Mouse (Mus musculus): ENCODE measurements around the gene Cdh4. TPM values are rescaled to one million over a fixed set of nuclear protein-coding genes. Genes with fewer than 3 reads are reported as not detected.

The Cdh4 gene
- polyA plus RNA-seq, 1 experiment = 48.4 TPM

- peak; percentile 55 for DNase-seq (ENCODE audit: low read depth)
- TF ChIP-seq CTCF (IDR thresholded peaks at IDR 0.05; ENCODE audit: borderline replicate concordance, extremely low read depth, insufficient read depth, insufficient read length) = no peak
- TF ChIP-seq POLR2A (IDR thresholded peaks at IDR 0.05; ENCODE audit: borderline replicate concordance, extremely low read depth, insufficient read depth, insufficient read length, poor library complexity, severe bottlenecking) = no peak
These were observed 300.6 kb downstream of the Cdh4 start for GRCm38 (mm10) chr2:179742828-179743227.

- no peak for DNase-seq (ENCODE audit: low read depth)
- TF ChIP-seq POLR2A (IDR thresholded peaks at IDR 0.05; ENCODE audit: borderline replicate concordance, extremely low read depth, insufficient read depth, insufficient read length, poor library complexity, severe bottlenecking) = no peak
- no peak for TF ChIP-seq CTCF (IDR thresholded peaks at IDR 0.05; ENCODE audit: borderline replicate concordance, extremely low read depth, insufficient read depth, insufficient read length)
These were observed 304.3 kb downstream of the Cdh4 start for GRCm38 (mm10) chr2:179746491-179746890.

DNA sequence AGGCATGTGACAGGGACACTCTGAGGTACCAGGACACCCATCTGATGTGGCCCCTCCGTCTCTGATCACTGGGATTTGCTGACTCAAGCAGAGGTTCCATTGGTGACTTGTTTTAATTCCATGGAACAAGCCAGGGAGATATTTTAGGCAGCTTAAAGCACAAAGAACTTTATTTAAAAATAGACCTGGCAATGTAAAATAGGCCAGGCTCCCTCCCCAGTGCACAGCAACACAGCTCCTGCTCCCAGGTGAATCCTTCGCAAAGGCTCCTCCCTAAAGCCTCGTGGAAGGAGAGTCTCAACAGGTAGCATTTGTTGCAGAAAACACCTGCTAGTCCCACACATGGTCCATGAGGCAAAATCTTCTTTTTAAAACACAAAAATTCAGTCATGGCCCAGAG lies 307.2 kb downstream of the Cdh4 start:
- no peak for DNase-seq (ENCODE audit: low read depth)
- TF ChIP-seq CTCF (IDR thresholded peaks at IDR 0.05; ENCODE audit: borderline replicate concordance, extremely low read depth, insufficient read depth, insufficient read length) (no peak), POLR2A (IDR thresholded peaks at IDR 0.05; ENCODE audit: borderline replicate concordance, extremely low read depth, insufficient read depth, insufficient read length, poor library complexity, severe bottlenecking) (no peak)

DNA sequence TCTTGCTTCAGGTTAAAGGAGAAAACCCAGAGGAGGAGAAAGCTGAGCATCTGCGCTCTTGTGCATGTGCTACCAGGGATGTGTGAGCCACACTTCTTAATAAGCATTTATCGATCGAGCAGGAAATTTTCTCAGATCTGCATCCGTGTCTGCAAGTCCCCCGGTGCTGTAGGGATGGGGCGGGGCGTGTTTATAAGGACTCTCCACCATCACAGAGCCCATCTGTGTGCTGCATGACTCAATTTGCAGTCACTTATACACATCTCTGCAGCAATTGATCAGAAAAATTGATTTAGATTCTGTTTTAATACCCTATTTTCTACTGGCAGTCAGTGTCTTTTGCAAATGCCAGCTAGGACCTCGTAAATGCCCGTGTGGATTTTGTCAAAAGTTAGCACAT lies 311.6 kb downstream of the Cdh4 start:
- peak; percentile 74 for DNase-seq (ENCODE audit: low read depth)
- no peak for TF ChIP-seq POLR2A (IDR thresholded peaks at IDR 0.05; ENCODE audit: borderline replicate concordance, extremely low read depth, insufficient read depth, insufficient read length, poor library complexity, severe bottlenecking)
- no peak for TF ChIP-seq CTCF (IDR thresholded peaks at IDR 0.05; ENCODE audit: borderline replicate concordance, extremely low read depth, insufficient read depth, insufficient read length)

DNA sequence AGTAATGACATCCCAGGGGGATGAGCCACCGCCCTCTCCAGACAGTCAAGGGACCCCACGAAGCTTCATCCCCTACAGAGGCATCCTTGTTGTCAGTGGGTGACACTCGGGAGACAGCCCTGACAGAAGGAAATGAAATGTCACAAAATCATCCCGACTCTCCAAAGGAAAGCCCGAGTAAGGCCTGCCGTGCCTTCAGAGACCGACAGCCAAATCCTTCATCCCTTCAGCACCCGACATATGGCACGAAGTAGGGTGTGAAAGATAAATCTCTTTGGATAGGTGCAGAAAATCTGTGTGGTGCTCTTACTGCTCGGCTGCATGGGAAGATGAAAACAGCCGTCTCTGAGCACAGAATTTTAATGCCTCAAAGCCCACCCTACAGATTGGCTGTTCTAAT lies 312.5 kb downstream of the Cdh4 start:
- TF ChIP-seq POLR2A (IDR thresholded peaks at IDR 0.05; ENCODE audit: borderline replicate concordance, extremely low read depth, insufficient read depth, insufficient read length, poor library complexity, severe bottlenecking) (no peak), CTCF (IDR thresholded peaks at IDR 0.05; ENCODE audit: borderline replicate concordance, extremely low read depth, insufficient read depth, insufficient read length) (no peak)
- DNase-seq (ENCODE audit: low read depth) = peak; percentile 76

DNA sequence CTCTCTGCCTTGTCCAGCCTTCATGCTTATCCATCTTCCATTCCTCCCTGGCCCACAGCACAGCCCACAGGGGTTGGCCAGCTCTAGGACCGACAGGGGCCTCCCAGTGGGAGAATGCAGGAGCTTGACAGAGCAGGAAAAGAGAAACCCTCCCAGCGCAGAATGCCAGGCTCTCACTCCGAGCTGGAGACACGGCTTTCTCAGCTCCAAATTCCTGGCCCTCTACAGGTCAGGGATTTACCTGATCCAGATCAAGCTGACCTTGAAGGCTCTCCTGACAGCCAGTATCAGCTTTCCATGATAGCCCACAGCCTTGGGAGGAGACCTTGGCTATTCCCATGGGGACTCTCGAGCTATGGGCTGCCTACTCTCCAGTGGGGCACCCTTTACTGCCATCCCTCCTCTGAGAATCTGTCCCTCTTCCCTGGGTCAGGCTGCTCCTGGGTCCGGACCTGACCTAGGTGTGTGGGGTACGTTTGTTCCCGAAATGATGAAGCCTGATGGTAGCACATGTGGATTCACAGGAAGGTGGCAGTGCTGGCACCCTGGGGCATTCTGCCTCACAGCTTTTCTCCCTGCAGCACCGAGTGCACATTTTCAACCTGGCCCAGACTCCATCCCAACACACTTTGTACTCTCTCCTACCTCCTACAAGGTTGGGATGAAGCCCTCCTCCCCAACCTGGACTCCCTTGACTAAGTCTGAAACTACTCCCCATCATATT lies 319.6 kb downstream of the Cdh4 start:
- DNase-seq (ENCODE audit: low read depth) = no peak
- TF ChIP-seq CTCF (IDR thresholded peaks at IDR 0.05; ENCODE audit: borderline replicate concordance, extremely low read depth, insufficient read depth, insufficient read length) (no peak), POLR2A (IDR thresholded peaks at IDR 0.05; ENCODE audit: borderline replicate concordance, extremely low read depth, insufficient read depth, insufficient read length, poor library complexity, severe bottlenecking) (no peak)

- TF ChIP-seq CTCF (IDR thresholded peaks at IDR 0.05; ENCODE audit: borderline replicate concordance, extremely low read depth, insufficient read depth, insufficient read length) (no peak), POLR2A (IDR thresholded peaks at IDR 0.05; ENCODE audit: borderline replicate concordance, extremely low read depth, insufficient read depth, insufficient read length, poor library complexity, severe bottlenecking) (no peak)
- DNase-seq (ENCODE audit: low read depth) = peak; percentile 93
These were observed 320.5 kb downstream of the Cdh4 start for GRCm38 (mm10) chr2:179762521-179763305.

GRCm38 (mm10) chr2:179764460-179764859 lies 322.2 kb downstream of the Cdh4 start:
- no peak for TF ChIP-seq POLR2A (IDR thresholded peaks at IDR 0.05; ENCODE audit: borderline replicate concordance, extremely low read depth, insufficient read depth, insufficient read length, poor library complexity, severe bottlenecking)
- no peak for TF ChIP-seq CTCF (IDR thresholded peaks at IDR 0.05; ENCODE audit: borderline replicate concordance, extremely low read depth, insufficient read depth, insufficient read length)
- no peak for DNase-seq (ENCODE audit: low read depth)

DNA sequence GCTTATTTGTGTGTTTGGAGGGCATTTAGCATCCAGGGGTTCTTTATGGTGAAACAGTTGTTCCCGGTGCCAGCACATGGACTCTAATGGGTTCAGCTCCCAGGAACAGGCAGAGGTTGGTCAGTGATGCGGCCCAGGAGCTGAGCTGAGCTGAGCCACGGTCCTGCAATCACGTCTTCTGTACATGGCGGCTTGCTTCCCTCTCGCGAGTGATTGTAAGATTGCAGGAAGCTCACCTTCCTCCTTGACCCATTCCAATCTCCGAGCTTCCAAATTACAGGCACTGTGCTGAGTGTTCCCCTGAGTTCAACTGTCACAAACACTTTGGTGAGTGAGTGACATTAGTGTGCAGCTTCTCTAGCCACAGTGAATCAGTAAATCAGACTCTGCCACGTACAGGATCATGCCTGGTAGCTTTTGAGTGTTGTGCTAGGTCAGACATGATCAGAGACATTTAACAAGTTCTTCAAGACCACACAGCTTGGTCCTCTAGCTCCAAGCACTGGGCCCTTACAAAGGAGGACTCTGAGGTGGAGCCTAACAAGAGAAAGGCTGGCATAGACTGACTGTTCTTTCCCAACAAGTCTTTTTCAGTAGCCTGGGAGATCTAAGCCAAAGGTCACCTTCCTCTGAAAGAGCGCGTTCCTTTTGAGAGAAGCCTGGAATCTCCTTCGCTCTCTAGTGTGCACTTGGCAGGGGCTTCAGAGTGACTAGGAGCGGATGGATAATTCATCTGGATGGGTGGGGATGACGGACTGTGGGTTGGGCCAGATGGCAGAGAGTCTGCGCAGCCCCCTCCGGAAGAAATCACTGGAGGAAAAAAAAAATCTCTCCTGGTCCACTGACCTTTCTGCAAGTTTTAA lies 324.7 kb downstream of the Cdh4 start:
- DNase-seq (ENCODE audit: low read depth) = peak; percentile 79
- no peak for TF ChIP-seq POLR2A (IDR thresholded peaks at IDR 0.05; ENCODE audit: borderline replicate concordance, extremely low read depth, insufficient read depth, insufficient read length, poor library complexity, severe bottlenecking)
- peak; percentile 27; the same call in 1 of the 2 replicates for TF ChIP-seq CTCF (IDR thresholded peaks at IDR 0.05; ENCODE audit: borderline replicate concordance, extremely low read depth, insufficient read depth, insufficient read length)

GRCm38 (mm10) chr2:179767527-179767849 lies 325.3 kb downstream of the Cdh4 start:
- no peak for TF ChIP-seq POLR2A (IDR thresholded peaks at IDR 0.05; ENCODE audit: borderline replicate concordance, extremely low read depth, insufficient read depth, insufficient read length, poor library complexity, severe bottlenecking)
- no peak for TF ChIP-seq CTCF (IDR thresholded peaks at IDR 0.05; ENCODE audit: borderline replicate concordance, extremely low read depth, insufficient read depth, insufficient read length)

DNA sequence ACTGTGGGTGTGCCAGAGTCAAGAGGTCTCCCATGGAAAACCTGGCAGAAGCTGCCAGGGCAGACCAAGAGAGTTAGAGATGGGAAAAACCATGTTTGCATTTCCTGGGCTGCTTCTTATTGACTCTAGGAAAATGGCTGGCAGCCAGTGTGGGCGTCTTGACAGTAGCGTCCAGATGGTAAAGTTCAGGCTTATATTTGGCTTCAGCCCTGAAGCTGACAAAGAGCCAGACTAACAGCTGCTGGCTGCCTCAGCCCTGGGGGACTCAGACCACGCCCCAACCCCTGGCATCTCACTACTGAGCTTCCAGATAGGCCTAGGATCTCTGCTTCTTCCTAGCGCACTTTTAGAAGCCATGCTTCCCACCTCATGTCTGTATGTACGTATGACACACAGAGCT lies 326.9 kb downstream of the Cdh4 start:
- peak; percentile 88 for DNase-seq (ENCODE audit: low read depth)
- TF ChIP-seq POLR2A (IDR thresholded peaks at IDR 0.05; ENCODE audit: borderline replicate concordance, extremely low read depth, insufficient read depth, insufficient read length, poor library complexity, severe bottlenecking) (no peak), CTCF (IDR thresholded peaks at IDR 0.05; ENCODE audit: borderline replicate concordance, extremely low read depth, insufficient read depth, insufficient read length) (no peak)

More at GRCm38 (mm10) chr2:179767527-179767849, 325.3 kb downstream of the Cdh4 start:
- DNase-seq (ENCODE audit: low read depth) = peak; percentile 66

Measured in brain, embryonic 14.5 days (tissue).